25 mouse cellular contexts compared by ENCODE assay signal in the genomic region with DNA sequence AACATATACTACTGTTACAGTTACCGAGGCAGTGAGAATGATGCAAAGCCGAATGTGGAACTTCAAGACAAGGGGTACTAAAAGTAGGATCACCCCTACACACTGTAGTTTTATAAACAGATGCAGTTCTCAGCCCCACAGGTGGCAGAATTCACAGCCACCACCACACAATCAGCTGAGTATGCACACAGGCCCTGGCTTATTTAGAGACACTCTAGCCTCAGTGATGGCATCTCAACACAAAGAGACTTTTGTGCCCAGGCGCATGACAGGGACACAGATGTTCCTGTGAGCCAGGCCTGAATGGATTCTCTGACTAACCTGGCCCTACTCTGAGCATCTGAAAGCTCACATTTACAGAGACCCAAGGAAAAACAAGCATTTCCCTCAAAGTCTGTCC. TPM values are rescaled to one million over a fixed set of nuclear protein-coding genes. Genes with fewer than 3 reads are reported as not detected.
DNase-seq lines count a peak whose midpoint lies in the region; ATAC-seq and TF ChIP-seq lines count a peak whose summit lies in the region.
"Had no signal": no experiment of that assay in that cellular context is flagged by ENCODE, and none has a peak within 500 bp of the region (broad histone marks: within the 10 kb centered on the region; RNA-seq: fewer than 3 reads in every experiment).

No protein-coding gene starts in this region.

- H3K4me3 ChIP-seq in hindbrain, embryonic 14.5 days (replicated peaks; ENCODE audit: low read length), result no peak overlapping the region
- H3K4me3 ChIP-seq in hindbrain, embryonic 11.5 days (ENCODE audit: low read depth, low read length), result no peak overlapping the region
- no peak overlapping the region for H3K4me3 ChIP-seq in midbrain, postnatal 0 days (ENCODE audit: low read depth, low read length)
- no peak overlapping the region for H3K4me3 ChIP-seq in midbrain, embryonic 10.5 days
- no peak overlapping the region for H3K4me3 ChIP-seq in cortical plate, adult 2 months (ENCODE audit: insufficient read depth, low read length)
- H3K4me3 ChIP-seq: forebrain, embryonic 12.5 days; limb, embryonic 10.5 days; liver, embryonic 13.5 days; lung, embryonic 15.5 days; midbrain, embryonic 13.5 days; myocyte; neural tube, embryonic 15.5 days had no signal

- no peak overlapping the region for H3K9ac ChIP-seq in hindbrain, embryonic 14.5 days
- no peak overlapping the region for H3K9ac ChIP-seq in hindbrain, embryonic 11.5 days (ENCODE audit: low read depth, low read length)
- no peak overlapping the region for H3K9ac ChIP-seq in midbrain, postnatal 0 days (replicated peaks; ENCODE audit: low read length, poor library complexity, severe bottlenecking)
- H3K9ac ChIP-seq: forebrain, embryonic 12.5 days; liver, embryonic 13.5 days; lung, embryonic 15.5 days; midbrain, embryonic 13.5 days; neural tube, embryonic 15.5 days had no signal

- no peak for TF ChIP-seq POLR2A in cortical plate, adult 2 months (IDR thresholded peaks at IDR 0.05; ENCODE audit: extremely low read depth, insufficient read depth, low read length)

- WGBS in hindbrain, embryonic 14.5 days, result 92% methylated on average over 3 of the region's 3 CpGs
- WGBS in hindbrain, embryonic 11.5 days, result 85% methylated on average over 3 of the region's 3 CpGs
- WGBS in midbrain, postnatal 0 days, result 90% methylated on average over 3 of the region's 3 CpGs
- 88% methylated on average over 3 of the region's 3 CpGs for WGBS in midbrain, embryonic 10.5 days

- ATAC-seq in hindbrain, embryonic 14.5 days (ENCODE audit: low FRiP score), result no peak
- no peak for ATAC-seq in hindbrain, embryonic 11.5 days (ENCODE audit: low FRiP score)
- ATAC-seq in midbrain, postnatal 0 days (ENCODE audit: low FRiP score), result no peak
- ATAC-seq: midbrain, embryonic 13.5 days had no signal

- no peaks in the 10 kb centered on the region for H3K4me1 ChIP-seq in hindbrain, embryonic 14.5 days (replicated peaks; ENCODE audit: control insufficient read depth, insufficient read depth, low read length)
- no peaks in the 10 kb centered on the region for H3K4me1 ChIP-seq in hindbrain, embryonic 11.5 days (replicated peaks; ENCODE audit: control insufficient read depth, insufficient read depth, low read length)
- no peaks in the 10 kb centered on the region for H3K4me1 ChIP-seq in midbrain, postnatal 0 days (ENCODE audit: insufficient read depth, low read length)
- 0 out of 2 replicates have a peak, but pooled peaks cover 3% of the 10 kb centered on the region for H3K4me1 ChIP-seq in midbrain, embryonic 10.5 days
- H3K4me1 ChIP-seq in cortical plate, adult 2 months (ENCODE audit: control insufficient read depth, insufficient read depth, low read length), result peaks cover 10% of the 10 kb centered on the region
- H3K4me1 ChIP-seq: forebrain, embryonic 12.5 days; limb, embryonic 10.5 days; liver, embryonic 13.5 days; midbrain, embryonic 13.5 days; neural tube, embryonic 15.5 days had no signal

- no peaks in the 10 kb centered on the region for H3K9me3 ChIP-seq in hindbrain, embryonic 14.5 days (ENCODE audit: control insufficient read depth, low read length)
- H3K9me3 ChIP-seq in hindbrain, embryonic 11.5 days (ENCODE audit: control insufficient read depth, low read length), result no peaks in the 10 kb centered on the region
- H3K9me3 ChIP-seq in midbrain, postnatal 0 days (ENCODE audit: low read length), result no peaks in the 10 kb centered on the region
- H3K9me3 ChIP-seq in midbrain, embryonic 10.5 days (replicated peaks), result no peaks in the 10 kb centered on the region
- H3K9me3 ChIP-seq: forebrain, embryonic 12.5 days; G1E; limb, embryonic 10.5 days; liver, embryonic 13.5 days; lung, embryonic 15.5 days; midbrain, embryonic 13.5 days; neural tube, embryonic 15.5 days had no signal

- no peaks in the 10 kb centered on the region for H3K27me3 ChIP-seq in hindbrain, embryonic 14.5 days (ENCODE audit: control insufficient read depth, insufficient read depth, low read length)
- H3K27me3 ChIP-seq in hindbrain, embryonic 11.5 days (ENCODE audit: control insufficient read depth, insufficient read depth, low read length), result no peaks in the 10 kb centered on the region
- no peaks in the 10 kb centered on the region for H3K27me3 ChIP-seq in midbrain, postnatal 0 days (ENCODE audit: insufficient read depth, low read length)
- no peaks in the 10 kb centered on the region for H3K27me3 ChIP-seq in midbrain, embryonic 10.5 days (ENCODE audit: low read depth, poor library complexity, severe bottlenecking)
- H3K27me3 ChIP-seq: forebrain, embryonic 12.5 days; lung, embryonic 15.5 days; midbrain, embryonic 13.5 days; neural tube, embryonic 15.5 days had no signal

- DNase-seq in hindbrain, embryonic 14.5 days (ENCODE audit: low spot score), result no peak
- no peak for DNase-seq in hindbrain, embryonic 11.5 days (ENCODE audit: low spot score)
- DNase-seq in midbrain, postnatal 0 days (ENCODE audit: low spot score), result peak; percentile 24
- no peak for DNase-seq in midbrain, embryonic 10.5 days (ENCODE audit: low spot score)
- peak; percentile 39 to 79 for DNase-seq in left cerebral cortex, postnatal 25 days (ENCODE audit: low spot score in 2 of 2)
- no peak for DNase-seq in kidney, postnatal 36 days
- no peak for DNase-seq in gastrocnemius, adult 8-10 months (ENCODE audit: low spot score in 2 of 2)
- DNase-seq: adrenal gland, postnatal 36 days; cerebellum, postnatal 14 days; gastrocnemius, postnatal 14 days; heart, postnatal 10 days; kidney, adult 8-10 months; kidney, postnatal 4 days; liver, embryonic 13.5 days; thymus, postnatal 25 days had no signal

- intact Hi-C loops in left cerebral cortex, postnatal 25 days (cut with DNase I), result no loop called here

- 0 out of 2 replicates have a peak overlapping the region, but pooled peaks have one; percentile 38 for H3K27ac ChIP-seq in hindbrain, embryonic 14.5 days
- no peak overlapping the region for H3K27ac ChIP-seq in hindbrain, embryonic 11.5 days (ENCODE audit: low read depth, low read length)
- peak overlapping the region; percentile 4; the same call in 1 of the 2 replicates for H3K27ac ChIP-seq in midbrain, postnatal 0 days (ENCODE audit: low read depth, low read length)
- no peak overlapping the region for H3K27ac ChIP-seq in midbrain, embryonic 10.5 days (replicated peaks)
- H3K27ac ChIP-seq in cortical plate, adult 2 months (ENCODE audit: insufficient read depth, low read length), result peak overlapping the region; percentile 83
- H3K27ac ChIP-seq: forebrain, embryonic 12.5 days; limb, embryonic 10.5 days; liver, embryonic 13.5 days; lung, embryonic 15.5 days; macrophage; midbrain, embryonic 13.5 days; stomach, postnatal 0 days had no signal

- TF ChIP-seq CTCF in midbrain, postnatal 0 days (IDR thresholded peaks at IDR 0.05), result no peak
- no peak for TF ChIP-seq CTCF in cortical plate, adult 2 months (IDR thresholded peaks at IDR 0.05; ENCODE audit: extremely low read depth, insufficient read depth, low read length)

- H3K36me3 ChIP-seq in hindbrain, embryonic 14.5 days (replicated peaks; ENCODE audit: control insufficient read depth, insufficient read depth), result peaks cover 26% of the 10 kb centered on the region
- H3K36me3 ChIP-seq in hindbrain, embryonic 11.5 days (ENCODE audit: control insufficient read depth, insufficient read depth, low read length), result no peaks in the 10 kb centered on the region
- H3K36me3 ChIP-seq in midbrain, postnatal 0 days (ENCODE audit: insufficient read depth, low read length), result peaks cover 31% of the 10 kb centered on the region
- H3K36me3 ChIP-seq in midbrain, embryonic 10.5 days, result peaks cover 40% of the 10 kb centered on the region
- H3K36me3 ChIP-seq: liver, embryonic 13.5 days had no signal

- no peak overlapping the region for H3K4me2 ChIP-seq in hindbrain, embryonic 14.5 days (replicated peaks)
- H3K4me2 ChIP-seq in hindbrain, embryonic 11.5 days (replicated peaks; ENCODE audit: low read depth, low read length), result no peak overlapping the region
- H3K4me2 ChIP-seq in midbrain, postnatal 0 days (ENCODE audit: low read depth, low read length, poor library complexity, severe bottlenecking), result no peak overlapping the region
- H3K4me2 ChIP-seq: forebrain, embryonic 12.5 days; liver, embryonic 13.5 days; lung, embryonic 15.5 days; midbrain, embryonic 13.5 days; neural tube, embryonic 15.5 days had no signal

RNA-seq across cellular contexts. Expression of a gene that starts 32.4 kb away (rescaled TPM):
- polyA plus RNA-seq in hindbrain, embryonic 14.5 days (2014; fragmentation: Nextera tagmentation; extraction: Ambion mirVana), result 26.5 and 37.4 TPM in 2 replicates
- polyA plus RNA-seq in hindbrain, embryonic 11.5 days (2014; fragmentation: Nextera tagmentation; extraction: Ambion mirVana), result 34.3 and 42.1 TPM in 2 replicates
- 26.3 and 28.1 TPM in 2 replicates for total RNA-seq in midbrain, postnatal 0 days (2014; rRNA removed)
- polyA plus RNA-seq in midbrain, postnatal 0 days (2015; fragmentation: Nextera tagmentation; extraction: Ambion mirVana), result 25.1 and 27.5 TPM in 2 replicates
- polyA plus RNA-seq in midbrain, embryonic 10.5 days (2016; fragmentation: Nextera tagmentation; extraction: Ambion mirVana), result 52.5 and 56.0 TPM in 2 replicates
- polyA plus RNA-seq in cortical plate, adult 2 months (2012; rRNA removed), result 50.0 and 50.2 TPM in 2 replicates
- total RNA-seq in left cerebral cortex, postnatal 25 days (2021), result 10 to 100 TPM; 43.2 to 44.9 TPM
- total RNA-seq in gastrocnemius, adult 8-10 months (2022), result 1 to 10 TPM; 2.9 to 7.2 (median 4.7) TPM

RNA-seq across cellular contexts. Expression of a gene that starts 42.1 kb away (rescaled TPM):
- 65.6 and 80.9 TPM in 2 replicates for polyA plus RNA-seq in hindbrain, embryonic 14.5 days (2014; fragmentation: Nextera tagmentation; extraction: Ambion mirVana)
- polyA plus RNA-seq in hindbrain, embryonic 11.5 days (2014; fragmentation: Nextera tagmentation; extraction: Ambion mirVana), result 28.8 and 34.2 TPM in 2 replicates
- 74.3 and 86.4 TPM in 2 replicates for total RNA-seq in midbrain, postnatal 0 days (2014; rRNA removed)
- 67.9 and 74.9 TPM in 2 replicates for polyA plus RNA-seq in midbrain, postnatal 0 days (2015; fragmentation: Nextera tagmentation; extraction: Ambion mirVana)
- polyA plus RNA-seq in midbrain, embryonic 10.5 days (2016; fragmentation: Nextera tagmentation; extraction: Ambion mirVana), result 23.9 and 28.4 TPM in 2 replicates
- 107 and 108 TPM in 2 replicates for polyA plus RNA-seq in cortical plate, adult 2 months (2012; rRNA removed)
- 100 to 1,000 TPM; 118 to 133 TPM for total RNA-seq in left cerebral cortex, postnatal 25 days (2021)
- total RNA-seq in gastrocnemius, adult 8-10 months (2022), result 10 to 100 TPM; 18.3 to 23.2 (median 21.5) TPM

RNA-seq across cellular contexts. Expression of a gene that starts 43.2 kb away (rescaled TPM):
- polyA plus RNA-seq in hindbrain, embryonic 14.5 days (2014; fragmentation: Nextera tagmentation; extraction: Ambion mirVana), result 57.9 and 61.6 TPM in 2 replicates
- 51.5 and 54.7 TPM in 2 replicates for polyA plus RNA-seq in hindbrain, embryonic 11.5 days (2014; fragmentation: Nextera tagmentation; extraction: Ambion mirVana)
- total RNA-seq in midbrain, postnatal 0 days (2014; rRNA removed), result 37.3 and 46.1 TPM in 2 replicates
- 36.6 and 36.9 TPM in 2 replicates for polyA plus RNA-seq in midbrain, postnatal 0 days (2015; fragmentation: Nextera tagmentation; extraction: Ambion mirVana)
- 89.2 and 94.6 TPM in 2 replicates for polyA plus RNA-seq in midbrain, embryonic 10.5 days (2016; fragmentation: Nextera tagmentation; extraction: Ambion mirVana)
- polyA plus RNA-seq in cortical plate, adult 2 months (2012; rRNA removed), result 32.2 and 36.7 TPM in 2 replicates
- total RNA-seq in left cerebral cortex, postnatal 25 days (2021), result 10 to 100 TPM; 19.1 to 26.9 TPM
- total RNA-seq in gastrocnemius, adult 8-10 months (2022), result 1 to 10 TPM; 2.0 to 4.6 (median 2.3) TPM

RNA-seq across cellular contexts. Expression of a gene that starts 52.1 kb away (rescaled TPM):
- 52.4 and 56.6 TPM in 2 replicates for polyA plus RNA-seq in hindbrain, embryonic 14.5 days (2014; fragmentation: Nextera tagmentation; extraction: Ambion mirVana)
- 111 and 132 TPM in 2 replicates for polyA plus RNA-seq in hindbrain, embryonic 11.5 days (2014; fragmentation: Nextera tagmentation; extraction: Ambion mirVana)
- total RNA-seq in midbrain, postnatal 0 days (2014; rRNA removed), result 10.1 and 22.8 TPM in 2 replicates
- polyA plus RNA-seq in midbrain, postnatal 0 days (2015; fragmentation: Nextera tagmentation; extraction: Ambion mirVana), result 14.1 and 16.4 TPM in 2 replicates
- polyA plus RNA-seq in midbrain, embryonic 10.5 days (2016; fragmentation: Nextera tagmentation; extraction: Ambion mirVana), result 38.4 and 59.9 TPM in 2 replicates
- 3.2 and 4.6 TPM in 2 replicates for polyA plus RNA-seq in cortical plate, adult 2 months (2012; rRNA removed)
- total RNA-seq in left cerebral cortex, postnatal 25 days (2021), result 1 to 10 TPM; 4.2 to 5.5 TPM
- 1 to 10 TPM; 3.1 to 7.2 (median 4.4) TPM for total RNA-seq in gastrocnemius, adult 8-10 months (2022)
- polyA plus RNA-seq: G1E, macrophage had no signal

Comparison
In these comparisons a context has a peak if more than half of its experiments do, and no peak if none do; other contexts are left out.
1. DNase-seq: peak in midbrain, postnatal 0 days (single experiment) and left cerebral cortex, postnatal 25 days (2 of 2); none in hindbrain, embryonic 14.5 days (single experiment), hindbrain, embryonic 11.5 days (single experiment), midbrain, embryonic 10.5 days (single experiment), kidney, postnatal 36 days (0 of 2) and gastrocnemius, adult 8-10 months (0 of 2).
2. H3K27ac ChIP-seq: peak in hindbrain, embryonic 14.5 days (single experiment), midbrain, postnatal 0 days (single experiment) and cortical plate, adult 2 months (single experiment); none in hindbrain, embryonic 11.5 days (single experiment) and midbrain, embryonic 10.5 days (single experiment).